Mouse (Mus musculus) liver, embryonic 14.5 days (tissue): ENCODE measurements around the gene Tmed5. TPM values are rescaled to one million over a fixed set of nuclear protein-coding genes. Genes with fewer than 3 reads are reported as not detected.

Source experiments
- ATAC-seq: fragments of 200-750 bp; cut with Nextera tagmentation; 2 replicates; pipeline ENCODE4 v1.8.0; 2017; ENCODE audit warnings: moderate number of reproducible peaks, mild to moderate bottlenecking, moderate library complexity; ENCODE audit not compliant: insufficient read depth
- DNase-seq, 3 experiments: peaks; one replicate each; pipeline ENCODE4 v3.0.0-alpha.2; 2012 to 2013; ENCODE audit warnings: low read depth in 3 of 3, low spot score in 3 of 3
- H3K27ac ChIP-seq: fragments of 300-500 bp; sonication (generic); 2 replicates; pipeline ENCODE4 v1.5.1; 2014; ENCODE audit warnings: moderate library complexity, mild to moderate bottlenecking, control low read depth, inconsistent platforms
- H3K27me3 ChIP-seq: fragments of 300-500 bp; sonication (generic); 2 replicates; pipeline ENCODE4 v1.6.1; 2014; ENCODE audit warnings: mild to moderate bottlenecking, low read length, moderate library complexity; ENCODE audit not compliant: control insufficient read depth, insufficient read depth
- H3K36me3 ChIP-seq: fragments of 300-500 bp; sonication (generic); replicated peaks from 2 replicates; pipeline ENCODE4 v1.6.1; 2014; ENCODE audit warnings: low read depth; ENCODE audit not compliant: control insufficient read depth, insufficient read depth
- H3K4me1 ChIP-seq, 2 experiments: fragments of 200-500 bp in 1 of 2; fragments of 300-500 bp in 1 of 2; sonication (generic) in 1 of 2; replicated peaks; 2 replicates each; pipeline ENCODE4 v1.6.1; 2012 to 2014; ENCODE audit warnings: antibody characterized with exemption in 1 of 2, inconsistent platforms in 1 of 2, low read length in 1 of 2; ENCODE audit not compliant: control insufficient read depth in 2 of 2, insufficient read depth in 2 of 2
- H3K4me2 ChIP-seq: fragments of 300-500 bp; sonication (generic); 2 replicates; pipeline ENCODE4 v1.6.1; 2014; ENCODE audit warnings: low read depth, mild to moderate bottlenecking, control low read depth, moderate library complexity
- H3K4me3 ChIP-seq, 2 experiments: fragments of 200-500 bp in 1 of 2; fragments of 300-500 bp in 1 of 2; sonication (generic) in 1 of 2; 2 replicates each; pipeline ENCODE4 v1.5.1; 2012 to 2014; ENCODE audit warnings: low read depth in 2 of 2, low read length in 2 of 2, mild to moderate bottlenecking in 2 of 2, control low read depth in 1 of 2, inconsistent platforms in 1 of 2, moderate library complexity in 1 of 2; ENCODE audit not compliant: insufficient read depth in 1 of 2
- H3K9ac ChIP-seq: fragments of 300-500 bp; sonication (generic); replicated peaks from 2 replicates; pipeline ENCODE4 v1.6.1; 2014; ENCODE audit warnings: mild to moderate bottlenecking, control low read depth, moderate library complexity
- H3K9me3 ChIP-seq: fragments of 300-500 bp; sonication (generic); 2 replicates; pipeline ENCODE4 v1.6.1; 2016; ENCODE audit warnings: low read length, mixed read lengths; ENCODE audit not compliant: control insufficient read depth
- CTCF ChIP-seq: IDR thresholded peaks from 2 replicates; pipeline ENCODE4 v1.5.1; 2016; ENCODE audit warnings: antibody characterized with exemption, low read depth, control low read depth
- EP300 ChIP-seq: IDR thresholded peaks from 2 replicates; pipeline ENCODE4 v1.6.1; 2016; ENCODE audit warnings: antibody characterized with exemption, low read depth
- WGBS: fragments of 180-500 bp; shearing (Covaris S2); extraction: QIAGEN DNeasy Blood & Tissue Kit; methylation state at CpG from one replicate; pipeline ENCODE4 v1.1.7; 2014; ENCODE audit not compliant: insufficient replicate concordance; 5-methylcytosine and 5-hydroxymethylcytosine counted together
- polyA plus RNA-seq, 2 experiments: library from polyadenylated mRNA; depleted of rRNA in 1 of 2; stranded (reverse) in 1 of 2; unstranded in 1 of 2; fragments of >200 nt; fragmentation: Nextera tagmentation in 1 of 2; extraction: Ambion mirVana in 1 of 2; gene quantifications; 2 replicates each; pipeline versions ENCODE4 v1.2.1 to v1.2.3; 2012 to 2014

Tmed5 gene
- polyA plus RNA-seq, 2 experiments, result 8.3 to 15.8 TPM

DNA sequence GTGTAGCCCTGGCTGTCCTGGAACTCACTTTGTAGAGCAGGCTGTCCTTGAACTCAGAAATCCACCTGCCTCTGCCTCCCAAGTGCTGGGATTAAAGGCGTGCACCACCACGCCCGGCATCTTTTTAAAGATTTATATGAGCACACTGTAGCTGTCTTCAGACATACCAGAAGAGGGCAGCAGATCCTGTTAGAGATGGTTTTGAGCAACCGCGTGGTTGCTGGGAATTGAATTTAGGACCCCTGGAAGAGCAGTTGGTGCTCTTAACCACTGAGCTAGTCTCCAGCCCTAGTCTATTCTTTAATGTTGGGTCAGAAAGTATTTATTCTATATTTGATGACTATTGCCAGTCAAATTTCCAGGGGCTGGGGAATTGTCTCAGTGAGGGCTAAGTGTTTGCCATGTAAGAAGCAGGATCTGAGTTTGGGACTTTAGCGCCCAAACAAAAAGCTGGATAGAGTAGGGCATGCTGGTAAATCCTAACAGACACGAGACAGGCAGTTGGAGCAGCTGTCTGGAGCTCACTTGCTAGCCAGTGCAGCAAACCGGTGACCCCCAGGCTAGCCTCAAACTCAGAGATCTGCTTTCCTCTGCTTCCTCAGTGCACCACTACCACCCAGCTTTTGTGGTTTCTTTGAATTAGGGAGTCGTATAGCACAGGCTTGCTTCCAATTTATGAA lies 12.1 kb downstream of the Tmed5 start:
- H3K9me3 ChIP-seq, result no peaks in the 10 kb centered on the region
- H3K27ac ChIP-seq, result no peak overlapping the region
- H3K4me2 ChIP-seq, result no peak overlapping the region
- no peak overlapping the region for H3K9ac ChIP-seq
- H3K27me3 ChIP-seq, result no peaks in the 10 kb centered on the region
- DNase-seq (no peak), ATAC-seq (no peak)
- H3K4me1 ChIP-seq, result no peaks in the 10 kb centered on the region
- H3K36me3 ChIP-seq, result no peaks in the 10 kb centered on the region; the same call in 1 of the 2 replicates
- 73% methylated on average over 9 of the region's 9 CpGs for WGBS
- H3K4me3 ChIP-seq, result no peak overlapping the region
- TF ChIP-seq EP300 (no peak), CTCF (peak; percentile 35; the same call in 1 of the 2 replicates)

GRCm38 (mm10) chr5:108117693-108118092 lies 14.7 kb downstream of the Tmed5 start:
- H3K27me3 ChIP-seq, result no peaks in the 10 kb centered on the region
- H3K4me2 ChIP-seq, result no peak overlapping the region
- ATAC-seq (no peak), DNase-seq (no peak)
- no peaks in the 10 kb centered on the region for H3K9me3 ChIP-seq
- H3K9ac ChIP-seq, result no peak overlapping the region
- TF ChIP-seq CTCF (no peak), EP300 (no peak)
- no peaks in the 10 kb centered on the region for H3K4me1 ChIP-seq
- H3K36me3 ChIP-seq, result no peaks in the 10 kb centered on the region; the same call in 1 of the 2 replicates
- H3K27ac ChIP-seq, result no peak overlapping the region
- 74% methylated on average over 4 of the region's 4 CpGs for WGBS
- no peak overlapping the region for H3K4me3 ChIP-seq

- no peak for ATAC-seq
- Histone ChIP-seq H3K4me3 (no peak overlapping the region), H3K27me3 (no peaks in the 10 kb centered on the region), H3K27ac (no peak overlapping the region), H3K36me3 (peaks cover 13% of the 10 kb centered on the region), H3K9ac (no peak overlapping the region), H3K4me1 (no peaks in the 10 kb centered on the region), H3K9me3 (no peaks in the 10 kb centered on the region), H3K4me2 (no peak overlapping the region)
- TF ChIP-seq EP300 (no peak), CTCF (no peak)
- DNase-seq, result no peak
- WGBS, result 88% methylated on average over 7 of the region's 7 CpGs
These were observed 23.1 kb downstream of the Tmed5 start for GRCm38 (mm10) chr5:108109346-108109745.

GRCm38 (mm10) chr5:108104306-108104705 lies 28.1 kb downstream of the Tmed5 start:
- no peak for DNase-seq
- TF ChIP-seq EP300, result no peak
- TF ChIP-seq CTCF, result no peak
- Histone ChIP-seq H3K4me1 (no peaks in the 10 kb centered on the region), H3K4me2 (no peak overlapping the region), H3K9ac (no peak overlapping the region), H3K27ac (no peak overlapping the region), H3K9me3 (no peaks in the 10 kb centered on the region), H3K4me3 (no peak overlapping the region), H3K27me3 (no peaks in the 10 kb centered on the region), H3K36me3 (peaks cover 21% of the 10 kb centered on the region)
- no peak for ATAC-seq
- WGBS, result 81% methylated on average over 5 of the region's 5 CpGs

- Histone ChIP-seq H3K9ac (no peak overlapping the region), H3K27ac (no peak overlapping the region), H3K9me3 (no peaks in the 10 kb centered on the region), H3K4me2 (no peak overlapping the region), H3K4me1 (no peaks in the 10 kb centered on the region), H3K36me3 (peaks cover 19% of the 10 kb centered on the region), H3K27me3 (no peaks in the 10 kb centered on the region), H3K4me3 (no peak overlapping the region)
- DNase-seq (no peak), ATAC-seq (no peak)
- TF ChIP-seq EP300 (no peak), CTCF (no peak)
These were observed 32.2 kb downstream of the Tmed5 start for GRCm38 (mm10) chr5:108100196-108100595.
